Mouse (Mus musculus) embryonic facial prominence, embryonic 11.5 days (tissue): ENCODE measurements at regions not wholly inside any gene's neighbourhood (a gene's known extent, or its start where the extent isn't known, plus 50 kb on each side); places are given as distances from the start of the nearest gene placed in this dataset.
"Not testable (repeated sequence)": the region's sequence is repeated elsewhere in the genome, so short reads cannot be mapped to it uniquely, and the experiment has no call there.

ENCODE experiments used
- ATAC-seq: fragments of 200-750 bp; cut with Nextera tagmentation; replicated peaks from 2 replicates; pipeline ENCODE4 v1.8.0; 2017; ENCODE audit warnings: low read depth; ENCODE audit not compliant: insufficient number of reproducible peaks, low FRiP score, low TSS enrichment
- DNase-seq: peaks from one replicate; pipeline ENCODE4 v3.0.0-alpha.2; 2015; ENCODE audit warnings: low spot score
- H3K27ac ChIP-seq: fragments of 300-500 bp; sonication (generic); replicated peaks from 2 replicates; pipeline ENCODE4 v1.5.1; 2014; ENCODE audit warnings: mild to moderate bottlenecking, low read depth, low read length, control low read depth
- H3K27me3 ChIP-seq: fragments of 300-500 bp; sonication (generic); 2 replicates; pipeline ENCODE4 v1.6.1; 2014; ENCODE audit warnings: mild to moderate bottlenecking, low read length, moderate library complexity, mixed read lengths; ENCODE audit not compliant: control insufficient read depth, insufficient read depth
- H3K36me3 ChIP-seq: fragments of 300-500 bp; sonication (generic); replicated peaks from 2 replicates; pipeline ENCODE4 v1.6.1; 2014; ENCODE audit warnings: low read depth, mild to moderate bottlenecking, low read length, moderate library complexity, mixed read lengths; ENCODE audit not compliant: control insufficient read depth, insufficient read depth
- H3K4me1 ChIP-seq: fragments of 300-500 bp; sonication (generic); 2 replicates; pipeline ENCODE4 v1.6.1; 2014; ENCODE audit warnings: low read length, mixed read lengths; ENCODE audit not compliant: control insufficient read depth, insufficient read depth
- H3K4me2 ChIP-seq: fragments of 300-500 bp; sonication (generic); 2 replicates; pipeline ENCODE4 v1.6.1; 2014; ENCODE audit warnings: low read depth, mild to moderate bottlenecking, control low read depth, low read length, moderate library complexity
- H3K4me3 ChIP-seq: fragments of 300-500 bp; sonication (generic); 2 replicates; pipeline ENCODE4 v1.5.1; 2014; ENCODE audit warnings: low read depth, low read length, control low read depth
- H3K9ac ChIP-seq: fragments of 300-500 bp; sonication (generic); replicated peaks from 2 replicates; pipeline ENCODE4 v1.6.1; 2014; ENCODE audit warnings: mild to moderate bottlenecking, control low read depth, low read length
- H3K9me3 ChIP-seq: fragments of 300-500 bp; sonication (generic); replicated peaks from 2 replicates; pipeline ENCODE4 v1.6.1; 2016; ENCODE audit warnings: mild to moderate bottlenecking, low read length, inconsistent platforms, mixed read lengths; ENCODE audit not compliant: control insufficient read depth
- WGBS: fragments of 180-500 bp; shearing (Covaris S2); extraction: QIAGEN DNeasy Blood & Tissue Kit; methylation state at CpG from one replicate; pipeline ENCODE4 v1.1.7; 2014; 5-methylcytosine and 5-hydroxymethylcytosine counted together

- DNase-seq, H3K9ac ChIP-seq, H3K4me2 ChIP-seq, H3K27ac ChIP-seq, H3K27me3 ChIP-seq, H3K9me3 ChIP-seq, H3K36me3 ChIP-seq, H3K4me1 ChIP-seq, H3K4me3 ChIP-seq, ATAC-seq: not testable (repeated sequence)
- 90% methylated on average over 8 of the region's 9 CpGs for WGBS
Observed at GRCm38 (mm10) chr3:7811301-7811700, 1191.1 kb upstream of the 1700008P02Rik start.

GRCm38 (mm10) chr3:7805121-7805520, 1184.9 kb upstream of the 1700008P02Rik start:
- WGBS = 68% methylated on average over 2 of the region's 2 CpGs
- H3K4me1 ChIP-seq = not testable (repeated sequence)

GRCm38 (mm10) chr3:7804209-7804608, 1184.0 kb upstream of the 1700008P02Rik start:
- ATAC-seq = no peak
- no peaks in the 10 kb centered on the region for H3K27me3 ChIP-seq
- no peak overlapping the region for H3K9ac ChIP-seq
- 55% methylated on average over 1 of the region's 1 CpGs for WGBS
- H3K27ac ChIP-seq = no peak overlapping the region
- no peaks in the 10 kb centered on the region for H3K9me3 ChIP-seq
- H3K36me3 ChIP-seq = no peaks in the 10 kb centered on the region
- no peaks in the 10 kb centered on the region for H3K4me1 ChIP-seq
- H3K4me2 ChIP-seq = no peak overlapping the region
- no peak overlapping the region for H3K4me3 ChIP-seq
- peak; percentile 1 for DNase-seq

More at GRCm38 (mm10) chr3:7805121-7805520, 1184.9 kb upstream of the 1700008P02Rik start:
- H3K4me3 ChIP-seq, DNase-seq, H3K9me3 ChIP-seq, H3K27me3 ChIP-seq, H3K27ac ChIP-seq, ATAC-seq, H3K36me3 ChIP-seq, H3K4me2 ChIP-seq, H3K9ac ChIP-seq: not testable (repeated sequence)

GRCm38 (mm10) chr3:7799486-7799885, 1179.2 kb upstream of the 1700008P02Rik start:
- H3K4me2 ChIP-seq = no peak overlapping the region
- H3K27me3 ChIP-seq = no peaks in the 10 kb centered on the region
- H3K4me3 ChIP-seq = no peak overlapping the region
- no peaks in the 10 kb centered on the region for H3K4me1 ChIP-seq
- H3K27ac ChIP-seq = no peak overlapping the region
- WGBS = 86% methylated on average over 4 of the region's 4 CpGs
- DNase-seq (no peak), ATAC-seq (no peak)
- no peaks in the 10 kb centered on the region for H3K36me3 ChIP-seq
- H3K9me3 ChIP-seq = no peaks in the 10 kb centered on the region
- H3K9ac ChIP-seq = no peak overlapping the region

- H3K9me3 ChIP-seq = no peaks in the 10 kb centered on the region
- ATAC-seq (no peak), DNase-seq (no peak)
- no peak overlapping the region for H3K4me3 ChIP-seq
- no peaks in the 10 kb centered on the region for H3K36me3 ChIP-seq
- no peaks in the 10 kb centered on the region for H3K4me1 ChIP-seq
- H3K27me3 ChIP-seq = no peaks in the 10 kb centered on the region
- H3K27ac ChIP-seq = no peak overlapping the region
- WGBS = 92% methylated on average over 5 of the region's 5 CpGs
- H3K4me2 ChIP-seq = no peak overlapping the region
- H3K9ac ChIP-seq = no peak overlapping the region
Observed at GRCm38 (mm10) chr3:7787665-7788064, 1167.4 kb upstream of the 1700008P02Rik start.

GRCm38 (mm10) chr3:7785096-7785495, 1164.9 kb upstream of the 1700008P02Rik start:
- H3K9me3 ChIP-seq = no peaks in the 10 kb centered on the region
- no peak overlapping the region for H3K9ac ChIP-seq
- H3K4me2 ChIP-seq = no peak overlapping the region
- no peaks in the 10 kb centered on the region for H3K27me3 ChIP-seq
- H3K27ac ChIP-seq = no peak overlapping the region
- WGBS = 76% methylated on average over 2 of the region's 2 CpGs
- H3K4me1 ChIP-seq = no peaks in the 10 kb centered on the region
- ATAC-seq = no peak
- DNase-seq = no peak
- no peaks in the 10 kb centered on the region for H3K36me3 ChIP-seq
- no peak overlapping the region for H3K4me3 ChIP-seq

GRCm38 (mm10) chr3:7755445-7755844, 1135.2 kb upstream of the 1700008P02Rik start:
- H3K4me2 ChIP-seq = no peak overlapping the region
- no peak overlapping the region for H3K9ac ChIP-seq
- no peaks in the 10 kb centered on the region for H3K4me1 ChIP-seq
- no peaks in the 10 kb centered on the region for H3K9me3 ChIP-seq
- no peak overlapping the region for H3K4me3 ChIP-seq
- no peak overlapping the region for H3K27ac ChIP-seq
- no peaks in the 10 kb centered on the region for H3K27me3 ChIP-seq
- DNase-seq = no peak
- no peak for ATAC-seq
- 67% methylated on average over 4 of the region's 4 CpGs for WGBS
- no peaks in the 10 kb centered on the region for H3K36me3 ChIP-seq

- H3K9me3 ChIP-seq = no peaks in the 10 kb centered on the region
- ATAC-seq (no peak), DNase-seq (no peak)
- H3K27me3 ChIP-seq = no peaks in the 10 kb centered on the region
- H3K4me2 ChIP-seq = no peak overlapping the region
- no peaks in the 10 kb centered on the region for H3K4me1 ChIP-seq
- no peak overlapping the region for H3K9ac ChIP-seq
- H3K27ac ChIP-seq = no peak overlapping the region
- H3K4me3 ChIP-seq = no peak overlapping the region
- H3K36me3 ChIP-seq = no peaks in the 10 kb centered on the region
- WGBS = 83% methylated on average over 2 of the region's 2 CpGs
Observed at GRCm38 (mm10) chr3:7713741-7714140, 1093.5 kb upstream of the 1700008P02Rik start.
